Mouse (Mus musculus) heart, adult 2 months (tissue): ENCODE data around the gene Eif2s1.

Experiments used
- EP300 ChIP-seq: fragments of 200-500 bp; IDR thresholded peaks from 2 replicates; pipeline ENCODE4 v1.6.1; 2011; ENCODE audit warnings: low read depth, low read length, control low read depth; ENCODE audit not compliant: insufficient read depth
- POLR2A ChIP-seq: fragments of 200-500 bp; IDR thresholded peaks from 2 replicates; pipeline ENCODE4 v1.6.1; 2011; ENCODE audit warnings: mild to moderate bottlenecking, low read depth, low read length, control low read depth; ENCODE audit not compliant: insufficient read depth

GRCm38 (mm10) chr12:78911707-78912417 lies 50.2 kb downstream of the Eif2s1 start:
- no peak for TF ChIP-seq EP300
- TF ChIP-seq POLR2A = no peak
